Mouse (Mus musculus) spleen, postnatal 4 days (tissue): ENCODE results near the gene Fbxl5.

Experiments
- DNase-seq, 2 experiments: peaks; one replicate each; pipeline ENCODE4 v3.0.0; 2022; ENCODE audit warnings: low spot score in 2 of 2

Fbxl5 gene

GRCm38 (mm10) chr5:43827366-43827765, 5.9 kb upstream of the Fbxl5 start:
- DNase-seq: no peak

- no peak for DNase-seq
Observed at GRCm38 (mm10) chr5:43826883-43827282, 5.4 kb upstream of the Fbxl5 start.

DNA sequence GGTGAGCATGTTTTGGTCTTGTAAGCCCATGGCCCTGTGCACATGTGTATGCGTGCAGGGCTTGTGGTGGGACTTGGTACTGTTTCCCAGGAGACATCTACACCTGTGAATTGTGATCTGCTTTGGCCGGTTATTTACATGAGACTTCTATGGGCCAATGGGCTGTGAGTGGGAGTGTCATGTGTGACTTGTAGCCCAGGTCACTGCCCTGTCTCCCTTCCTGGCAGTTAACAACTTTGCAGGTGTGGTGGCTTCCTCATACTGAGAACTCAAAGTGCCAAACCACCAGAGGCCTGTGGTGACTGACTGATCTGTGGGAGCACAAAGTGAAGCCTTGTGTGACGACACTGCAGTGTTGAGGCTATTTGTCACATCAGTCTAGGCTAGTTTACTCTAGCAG, 3.1 kb upstream of the Fbxl5 start:
- DNase-seq: peak; percentile 56 to 71

GRCm38 (mm10) chr5:43822824-43823223, 1.4 kb upstream of the Fbxl5 start:
- DNase-seq: no peak

DNA sequence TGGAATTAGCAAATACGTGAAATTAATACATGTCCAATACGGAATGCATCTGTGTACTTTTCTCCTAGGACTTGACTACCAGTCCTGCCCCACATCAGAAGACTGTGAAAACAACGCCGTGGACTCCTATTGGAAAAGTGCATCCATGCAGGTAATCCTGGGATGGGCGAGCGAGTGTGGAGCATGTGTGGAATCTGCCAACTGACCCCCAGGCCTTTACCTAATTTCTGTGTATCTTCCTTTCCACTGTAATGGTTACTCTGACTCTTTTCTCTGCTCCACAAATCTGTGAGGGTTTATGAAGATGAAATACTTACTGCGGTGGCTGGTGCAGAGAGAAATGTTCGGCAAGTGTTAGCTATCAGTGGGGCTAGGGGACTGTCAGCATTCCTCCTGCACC, 761 bp upstream of the Fbxl5 start:
- DNase-seq: no peak

- DNase-seq: no peak
Observed at GRCm38 (mm10) chr5:43820785-43821184, 653 bp downstream of the Fbxl5 start.

- DNase-seq: no peak
Observed at GRCm38 (mm10) chr5:43818695-43819094, 2.7 kb downstream of the Fbxl5 start, which contains the start of gene Bst1. TSS of gene Bst1 (plus strand) at chr5:43818885.

GRCm38 (mm10) chr5:43815769-43816168, 5.7 kb downstream of the Fbxl5 start:
- no peak for DNase-seq

- no peak for DNase-seq
Observed at GRCm38 (mm10) chr5:43814536-43814935, 6.9 kb downstream of the Fbxl5 start.

- DNase-seq: no peak
Observed at GRCm38 (mm10) chr5:43810427-43811062, 10.9 kb downstream of the Fbxl5 start.

- DNase-seq: peak; percentile 71 to 85
Observed at GRCm38 (mm10) chr5:43807744-43808696, 13.4 kb downstream of the Fbxl5 start.

- DNase-seq: no peak
Observed at GRCm38 (mm10) chr5:43806914-43807313, 14.5 kb downstream of the Fbxl5 start.

GRCm38 (mm10) chr5:43806340-43806739, 15.1 kb downstream of the Fbxl5 start:
- DNase-seq: no peak

- DNase-seq: no peak
Observed at GRCm38 (mm10) chr5:43805401-43805800, 16.0 kb downstream of the Fbxl5 start.

DNA sequence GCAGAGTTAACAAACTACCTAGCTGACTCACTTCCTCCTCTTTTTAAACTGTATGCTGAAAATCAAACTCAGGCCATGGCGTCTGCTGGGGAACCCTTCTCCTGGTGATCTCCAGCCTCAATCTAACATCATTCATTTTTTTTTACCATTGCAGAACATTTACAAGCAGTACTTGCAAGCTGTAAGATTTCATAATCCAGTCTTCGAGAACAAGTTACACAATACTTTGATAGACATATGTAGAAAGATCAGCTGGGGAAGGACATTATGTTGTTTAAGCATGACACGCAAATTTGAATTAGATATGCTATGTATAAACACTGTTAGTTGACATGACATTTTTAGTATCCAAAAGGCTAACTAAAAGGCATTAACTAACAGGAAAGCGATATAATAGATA, 19.6 kb downstream of the Fbxl5 start:
- no peak for DNase-seq

DNA sequence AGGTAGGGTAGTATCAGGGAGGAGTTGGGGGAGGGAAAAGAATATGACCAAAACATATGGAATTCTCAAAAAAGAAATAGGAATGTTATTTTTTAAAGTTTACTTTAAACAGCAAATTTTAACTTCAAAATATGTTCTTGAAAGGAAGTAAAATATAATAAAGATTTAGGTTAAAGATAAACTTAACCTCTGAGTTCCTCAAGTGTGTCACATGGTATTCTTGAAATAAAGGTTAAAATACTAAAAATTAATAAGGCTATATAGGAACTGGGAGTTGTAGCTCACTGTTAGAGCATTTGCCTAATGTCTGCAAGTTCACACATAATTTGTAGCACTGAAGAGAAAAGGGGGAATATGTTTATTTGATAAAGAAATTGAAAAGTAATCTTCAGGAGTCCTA, 20.2 kb downstream of the Fbxl5 start:
- DNase-seq: no peak

DNA sequence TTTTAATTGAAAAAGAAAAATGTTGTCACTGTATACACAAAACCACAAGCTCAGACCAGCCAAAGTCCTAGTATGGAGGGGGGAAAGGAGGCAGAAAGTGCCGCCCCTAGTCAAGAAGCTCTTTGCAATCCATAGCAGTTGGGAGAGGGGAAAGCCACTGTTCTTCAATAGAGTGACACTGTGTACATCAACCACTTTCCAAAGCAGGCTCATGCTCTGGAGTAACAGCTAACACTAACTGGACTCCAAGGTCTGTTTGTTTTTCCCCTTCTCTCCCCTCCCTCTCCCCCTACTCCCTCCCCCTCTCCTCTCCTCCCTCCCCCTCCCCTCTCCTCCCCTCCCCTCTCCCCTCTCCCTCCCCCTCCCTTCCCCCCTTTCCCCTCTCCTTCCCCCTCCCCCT, 20.7 kb downstream of the Fbxl5 start:
- DNase-seq: no peak

GRCm38 (mm10) chr5:43799530-43799929, 21.9 kb downstream of the Fbxl5 start:
- no peak for DNase-seq

DNA sequence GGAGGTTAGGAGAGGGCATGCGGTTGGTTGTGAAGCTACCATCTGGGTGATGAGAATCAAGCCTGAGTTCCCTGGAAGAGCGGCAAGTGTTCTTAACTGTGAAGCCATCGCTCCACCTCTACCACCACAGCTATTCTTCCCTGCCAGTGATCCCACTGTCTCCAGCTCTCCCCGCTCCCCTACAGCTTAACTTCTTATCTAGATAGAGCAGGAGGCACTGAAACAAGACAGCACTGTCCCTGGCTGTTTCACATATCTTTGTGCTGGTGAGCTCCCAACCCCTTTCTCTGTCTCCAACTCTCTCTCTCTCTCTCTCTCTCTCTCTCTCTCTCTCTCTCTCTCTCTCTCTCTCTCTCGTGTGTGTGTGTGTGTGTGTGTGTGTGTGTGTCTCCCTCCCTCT, 29.1 kb downstream of the Fbxl5 start:
- DNase-seq: no peak

DNA sequence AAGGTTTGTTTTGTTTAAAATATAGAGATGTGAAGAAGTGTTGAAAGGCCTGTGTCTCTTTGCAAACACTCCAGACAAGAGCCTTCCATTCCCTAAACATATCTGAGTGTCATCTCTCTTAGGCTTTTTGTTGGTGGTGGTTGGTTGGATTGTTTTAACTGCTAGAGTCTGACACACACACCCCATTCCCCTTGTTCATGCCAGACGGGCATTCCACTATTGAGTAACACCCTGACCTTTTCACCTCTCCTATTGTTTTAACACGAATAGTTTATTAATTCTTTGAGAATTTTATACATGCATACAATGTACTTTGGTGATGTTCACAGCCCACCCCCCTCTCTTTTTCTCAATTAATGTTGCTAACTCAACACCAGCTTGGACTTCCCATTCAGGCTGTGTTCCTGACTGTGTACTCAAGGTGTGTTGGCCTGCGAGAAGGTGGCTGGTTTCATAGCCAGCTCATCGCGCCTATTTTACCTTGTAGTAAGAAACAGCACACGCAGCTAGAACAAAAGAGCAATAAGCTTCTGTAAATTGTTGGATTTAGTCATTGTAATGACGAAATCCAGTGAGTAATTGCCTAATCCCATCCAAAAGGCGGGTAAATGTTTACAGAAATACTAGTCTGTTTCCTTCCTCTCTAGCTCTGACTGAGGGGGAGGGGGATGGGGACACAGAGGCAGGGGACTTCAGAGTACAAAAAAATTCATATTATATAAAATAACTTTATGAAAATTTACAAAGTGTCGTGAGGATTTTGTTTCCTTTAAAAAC, 33.3 kb downstream of the Fbxl5 start:
- no peak for DNase-seq

GRCm38 (mm10) chr5:43786607-43787006, 34.8 kb downstream of the Fbxl5 start:
- DNase-seq: no peak

GRCm38 (mm10) chr5:43783996-43784395, 37.4 kb downstream of the Fbxl5 start:
- DNase-seq: no peak
